34 mouse cellular contexts compared by ENCODE assay signal in genomic region chr7:35167925-35168324, GRCm38 (mm10). TPM values are rescaled to one million over a fixed set of nuclear protein-coding genes. Genes with fewer than 3 reads are reported as not detected.
A peak's percentile ranks its signal among the peaks of the same experiment; 100 is the strongest.
DNase-seq lines count a peak whose midpoint lies in the region; ATAC-seq and TF ChIP-seq lines count a peak whose summit lies in the region.
"Had no signal": no experiment of that assay in that cellular context is flagged by ENCODE, and none has a peak within 500 bp of the region (broad histone marks: within the 10 kb centered on the region; RNA-seq: fewer than 3 reads in every experiment).

No protein-coding gene starts in this region.

- H3K27ac ChIP-seq in heart, embryonic 11.5 days (ENCODE audit: low read depth, low read length) = no peak overlapping the region
- peak overlapping the region; percentile 95 for H3K27ac ChIP-seq in liver, adult 2 months (replicated peaks; ENCODE audit: insufficient read depth, low read depth, low read length)
- H3K27ac ChIP-seq in liver, embryonic 15.5 days (replicated peaks) = peak overlapping the region; percentile 62; the same call in 1 of the 2 replicates
- H3K27ac ChIP-seq: embryonic facial prominence, embryonic 10.5 days; embryonic facial prominence, embryonic 15.5 days; forebrain, embryonic 12.5 days; heart, adult 2 months; heart, embryonic 13.5 days; hindbrain, postnatal 0 days; layer of hippocampus, adult 2 months; left cerebral cortex, adult 2 months; limb, embryonic 12.5 days; neural tube, embryonic 12.5 days had no signal

- no peaks in the 10 kb centered on the region for H3K4me1 ChIP-seq in heart, embryonic 11.5 days (ENCODE audit: control insufficient read depth, insufficient read depth, low read length)
- peaks cover 27% of the 10 kb centered on the region for H3K4me1 ChIP-seq in liver, adult 2 months (ENCODE audit: control insufficient read depth, insufficient read depth, low read length)
- H3K4me1 ChIP-seq in liver, embryonic 15.5 days (replicated peaks) = peaks cover 29% of the 10 kb centered on the region
- H3K4me1 ChIP-seq: embryonic facial prominence, embryonic 15.5 days had no signal

- 74% methylated on average over 2 of the region's 2 CpGs for WGBS in heart, embryonic 11.5 days (ENCODE audit: insufficient replicate concordance)
- 13% methylated on average over 2 of the region's 2 CpGs for WGBS in liver, adult 2 months
- 60% methylated on average over 2 of the region's 2 CpGs for whole genome bisulfite sequencing in liver, embryonic 15.5 days (ENCODE audit: insufficient replicate concordance)

- no peak for TF ChIP-seq CTCF in liver, adult 2 months (IDR thresholded peaks at IDR 0.05; ENCODE audit: low read depth, low read length)

- H3K36me3 ChIP-seq in heart, embryonic 11.5 days (ENCODE audit: control insufficient read depth, insufficient read depth, low read length) = no peaks in the 10 kb centered on the region
- H3K36me3 ChIP-seq in liver, adult 2 months (ENCODE audit: control insufficient read depth, insufficient read depth, low read length) = no peaks in the 10 kb centered on the region
- H3K36me3 ChIP-seq in liver, embryonic 15.5 days (replicated peaks) = no peaks in the 10 kb centered on the region
- H3K36me3 ChIP-seq: embryonic facial prominence, embryonic 10.5 days; embryonic facial prominence, embryonic 15.5 days; forebrain, embryonic 12.5 days; G1E; heart, embryonic 13.5 days; limb, embryonic 12.5 days; neural tube, embryonic 12.5 days had no signal

- 0 out of 2 replicates have a peak, but pooled peaks have one; percentile 31 for ATAC-seq in heart, embryonic 11.5 days (replicated peaks; ENCODE audit: insufficient number of reproducible peaks, low FRiP score, low TSS enrichment)
- ATAC-seq in liver, embryonic 15.5 days (ENCODE audit: insufficient read depth) = peak; percentile 63
- ATAC-seq: forebrain, postnatal 0 days; hindbrain, postnatal 0 days; intestine, embryonic 16.5 days had no signal

- no peak overlapping the region for H3K4me2 ChIP-seq in heart, embryonic 11.5 days
- H3K4me2 ChIP-seq in liver, embryonic 15.5 days = no peak overlapping the region
- H3K4me2 ChIP-seq: embryonic facial prominence, embryonic 15.5 days; forebrain, embryonic 12.5 days; heart, embryonic 13.5 days; limb, embryonic 12.5 days; lung, embryonic 14.5 days; midbrain, embryonic 11.5 days; neural tube, embryonic 12.5 days had no signal

- peaks cover 19% of the 10 kb centered on the region for H3K27me3 ChIP-seq in heart, embryonic 11.5 days (ENCODE audit: control insufficient read depth, insufficient read depth, low read length)
- H3K27me3 ChIP-seq in liver, adult 2 months (ENCODE audit: control insufficient read depth, insufficient read depth, low read length) = no peaks in the 10 kb centered on the region
- no peaks in the 10 kb centered on the region for H3K27me3 ChIP-seq in liver, embryonic 15.5 days
- H3K27me3 ChIP-seq: neural tube, embryonic 12.5 days had no signal

- no peak for DNase-seq in heart, postnatal 4 days
- peak; percentile 99 for DNase-seq in liver, adult 2 months (ENCODE audit: extremely low read depth, low read depth, low spot score)
- no peak for DNase-seq in adrenal gland, postnatal 36 days
- no peak for DNase-seq in right cerebral cortex, adult 18-20 months
- no peak for DNase-seq in adrenal gland, adult (ENCODE audit: inconsistent age in 2 of 2, low spot score in 1 of 2)
- DNase-seq: adrenal gland, postnatal 10 days; cerebellum, adult 11 months; cerebellum, adult 9-10 months; cerebellum, postnatal 36 days; forebrain, postnatal 0 days; heart, adult 2 months; heart, postnatal 10 days; kidney, adult 8-10 months; kidney, postnatal 14 days; lung, embryonic 14.5 days; lung, postnatal 14 days; right cerebral cortex, postnatal 4 days; thymus, adult 2 months; thymus, postnatal 4 days had no signal

- H3K9ac ChIP-seq in heart, embryonic 11.5 days (ENCODE audit: low read depth, low read length) = no peak overlapping the region
- peak overlapping the region; percentile 51 for H3K9ac ChIP-seq in liver, adult 2 months (ENCODE audit: low read depth, low read length)
- H3K9ac ChIP-seq in liver, embryonic 15.5 days = no peak overlapping the region
- H3K9ac ChIP-seq: embryonic facial prominence, embryonic 15.5 days; forebrain, embryonic 12.5 days; forebrain, postnatal 0 days; heart, embryonic 13.5 days; limb, embryonic 12.5 days; lung, embryonic 14.5 days; neural tube, embryonic 12.5 days had no signal

- no peaks in the 10 kb centered on the region for H3K9me3 ChIP-seq in heart, embryonic 11.5 days (replicated peaks; ENCODE audit: control insufficient read depth, low read length)
- no peaks in the 10 kb centered on the region for H3K9me3 ChIP-seq in liver, embryonic 15.5 days (replicated peaks)
- H3K9me3 ChIP-seq: embryonic facial prominence, embryonic 10.5 days; embryonic facial prominence, embryonic 15.5 days; forebrain, embryonic 12.5 days; G1E; heart, embryonic 13.5 days; limb, embryonic 12.5 days; neural tube, embryonic 12.5 days had no signal

- no peak overlapping the region for H3K4me3 ChIP-seq in heart, embryonic 11.5 days (ENCODE audit: low read depth, low read length)
- H3K4me3 ChIP-seq in liver, adult 2 months (ENCODE audit: insufficient read depth, low read depth, low read length) = no peak overlapping the region
- H3K4me3 ChIP-seq in liver, embryonic 15.5 days (replicated peaks) = no peak overlapping the region
- H3K4me3 ChIP-seq: embryonic facial prominence, embryonic 10.5 days; embryonic facial prominence, embryonic 15.5 days; forebrain, embryonic 12.5 days; heart, adult 2 months; heart, embryonic 13.5 days; layer of hippocampus, adult 2 months; left cerebral cortex, adult 2 months; limb, embryonic 12.5 days; myocyte; neural tube, embryonic 12.5 days had no signal

- no peak for TF ChIP-seq POLR2A in liver, adult 2 months (IDR thresholded peaks at IDR 0.05; ENCODE audit: extremely low read depth, insufficient read depth, low read length)

- H3K79me2 ChIP-seq in liver, adult 2 months (ENCODE audit: control insufficient read depth, insufficient read depth, low read length) = no peaks in the 10 kb centered on the region

RNA-seq across cellular contexts. Expression of gene Slc7a10, which starts 18.3 kb away (rescaled TPM):
- polyA plus RNA-seq in heart, embryonic 11.5 days (2014; fragmentation: Nextera tagmentation; extraction: Ambion mirVana) = 0.68 and 0.89 TPM in 2 replicates
- total RNA-seq in heart, postnatal 4 days (2021) = under 1 TPM; 0.38 to 0.45 TPM
- 0.07 and 0.09 TPM in 2 replicates for total RNA-seq in liver, adult 2 months (2014; rRNA removed)
- polyA plus RNA-seq in liver, adult 2 months (2012; rRNA removed) = not detected in 2 replicates
- polyA plus RNA-seq in liver, embryonic 15.5 days (2015; fragmentation: Nextera tagmentation; extraction: Ambion mirVana) = 0.60 and 1.0 TPM in 2 replicates
- 1 to 10 TPM; 6.2 to 7.7 TPM for total RNA-seq in adrenal gland, postnatal 36 days (2021)
- polyA plus RNA-seq: G1E, myocyte had no signal

RNA-seq across cellular contexts. Expression of gene Lrp3, which starts 47.4 kb away (rescaled TPM):
- 2.1 and 2.2 TPM in 2 replicates for polyA plus RNA-seq in heart, embryonic 11.5 days (2014; fragmentation: Nextera tagmentation; extraction: Ambion mirVana)
- 1 to 10 TPM; 6.9 TPM for total RNA-seq in heart, postnatal 4 days (2021)
- 6.1 and 7.7 TPM in 2 replicates for total RNA-seq in liver, adult 2 months (2014; rRNA removed)
- polyA plus RNA-seq in liver, adult 2 months (2012; rRNA removed) = 14.4 and 15.2 TPM in 2 replicates
- polyA plus RNA-seq in liver, embryonic 15.5 days (2015; fragmentation: Nextera tagmentation; extraction: Ambion mirVana) = 0.40 and 0.50 TPM in 2 replicates
- 10 to 100 TPM; 18.4 to 19.3 TPM for total RNA-seq in adrenal gland, postnatal 36 days (2021)
- polyA plus RNA-seq: G1E, myocyte had no signal

RNA-seq across cellular contexts. Expression of gene Cebpa, which starts 48.8 kb away (rescaled TPM):
- polyA plus RNA-seq in heart, embryonic 11.5 days (2014; fragmentation: Nextera tagmentation; extraction: Ambion mirVana) = 0.08 and 0.47 TPM in 2 replicates
- 1 to 10 TPM; 3.2 to 4.0 TPM for total RNA-seq in heart, postnatal 4 days (2021)
- total RNA-seq in liver, adult 2 months (2014; rRNA removed) = 177 and 199 TPM in 2 replicates
- 349 and 390 TPM in 2 replicates for polyA plus RNA-seq in liver, adult 2 months (2012; rRNA removed)
- 11.0 and 13.8 TPM in 2 replicates for polyA plus RNA-seq in liver, embryonic 15.5 days (2015; fragmentation: Nextera tagmentation; extraction: Ambion mirVana)
- total RNA-seq in adrenal gland, postnatal 36 days (2021) = 100 to 1,000 TPM; 124 to 150 TPM
- total RNA-seq: G1E had no signal

Comparison
In these comparisons a context has a peak if more than half of its experiments do, and no peak if none do; other contexts are left out.
1. RNA of gene Cebpa, which starts 48.8 kb away (total RNA-seq): 177 to 199 TPM in liver, adult 2 months and 124 to 150 TPM in adrenal gland, postnatal 36 days; 3.2 to 4.0 TPM in heart, postnatal 4 days; every median in the first group is over 10 times any median in the second.